Mouse (Mus musculus): ENCODE measurements around the gene Plekhh2. TPM values are rescaled to one million over a fixed set of nuclear protein-coding genes. Genes with fewer than 3 reads are reported as not detected.

Plekhh2 gene
- total RNA-seq, 2 experiments from 2014 or later, result 3.2 to 5.4 TPM

DNA sequence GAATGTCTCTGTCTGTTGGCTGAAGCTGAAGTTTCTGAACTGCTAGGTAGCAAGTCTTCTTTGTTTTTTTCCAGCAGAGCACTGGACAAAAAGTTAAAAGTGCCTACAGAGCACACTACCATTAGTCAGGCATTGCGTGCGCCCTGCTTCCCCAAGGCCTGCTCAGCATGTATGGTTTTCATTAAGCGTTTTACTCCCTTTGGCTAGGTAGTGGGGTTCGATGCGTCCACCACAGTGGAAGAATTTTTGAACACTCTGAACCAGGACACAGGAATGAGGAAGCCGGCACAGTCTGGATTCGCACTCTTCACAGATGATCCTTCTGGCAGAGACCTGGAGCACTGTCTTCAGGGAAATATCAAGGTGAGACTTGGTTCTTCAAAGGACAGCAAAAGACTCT lies 87.2 kb downstream of the Plekhh2 start:
- no peak for DNase-seq (ENCODE audit: extremely low spot score in 1 of 2, low spot score in 2 of 2)
- intact Hi-C loops (cut with DNase I), result no loop called here

DNA sequence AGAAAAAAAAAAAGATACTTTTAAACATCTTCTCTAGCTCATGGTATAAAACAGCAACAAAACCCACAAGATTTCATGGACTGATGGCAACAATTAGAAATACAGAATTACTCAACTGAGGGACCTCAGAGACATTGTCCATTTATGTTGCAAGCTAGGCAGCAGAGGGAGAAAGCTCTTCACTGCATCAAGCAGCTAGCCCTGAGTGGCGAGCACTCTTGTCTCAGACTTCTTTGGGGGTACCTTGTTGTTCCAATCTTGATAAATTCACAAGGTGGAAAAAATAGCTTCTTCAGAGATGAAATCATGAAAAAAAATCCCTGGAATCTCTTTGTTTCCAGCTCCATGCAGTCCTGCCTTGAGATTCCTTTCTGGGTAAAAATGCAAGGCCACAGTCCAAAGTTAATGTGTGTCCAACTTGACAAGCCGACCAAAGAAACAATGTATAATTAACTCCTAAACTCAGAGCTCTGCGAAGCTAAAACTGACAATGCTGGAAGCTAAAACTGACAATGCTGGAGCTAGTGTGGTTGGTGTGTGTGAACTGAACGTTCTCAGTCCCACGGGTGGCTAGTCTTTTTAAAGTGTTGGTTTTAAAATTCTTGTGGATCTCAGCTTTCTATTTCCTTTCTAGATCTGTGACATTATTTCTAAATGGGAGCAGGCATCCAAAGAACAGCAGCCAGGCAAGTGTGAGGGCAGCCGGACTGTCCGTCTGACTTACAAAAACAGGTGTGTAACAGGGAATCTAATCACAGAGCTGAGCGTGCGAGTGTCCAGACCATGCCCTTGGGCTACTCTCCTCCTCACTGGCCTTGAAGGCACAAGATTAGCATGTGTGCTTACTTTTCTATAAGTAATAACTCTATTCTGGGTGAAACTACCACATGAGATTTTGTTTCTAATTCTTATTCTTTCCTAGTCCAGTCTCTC lies 88.6 kb downstream of the Plekhh2 start:
- intact Hi-C loops (cut with DNase I), result no loop called here
- DNase-seq (ENCODE audit: extremely low spot score in 1 of 2, low spot score in 2 of 2), result no peak

- intact Hi-C loops (cut with DNase I), result no loop called here
- no peak for DNase-seq (ENCODE audit: extremely low spot score in 1 of 2, low spot score in 2 of 2)
Measured at GRCm38 (mm10) chr17:84601805-84602204, 90.1 kb downstream of the Plekhh2 start.

GRCm38 (mm10) chr17:84603202-84603627 lies 91.5 kb downstream of the Plekhh2 start:
- peak in 1 of 2 experiments; percentile 74 for DNase-seq (ENCODE audit: extremely low spot score in 1 of 2, low spot score in 2 of 2)

GRCm38 (mm10) chr17:84603709-84604420 lies 92.2 kb downstream of the Plekhh2 start:
- no peak for DNase-seq (ENCODE audit: extremely low spot score in 1 of 2, low spot score in 2 of 2)
- intact Hi-C loops (cut with DNase I), result no loop called here

More at GRCm38 (mm10) chr17:84603202-84603627, 91.5 kb downstream of the Plekhh2 start:
- intact Hi-C loops (cut with DNase I), result no loop called here

- DNase-seq (ENCODE audit: extremely low spot score in 1 of 2, low spot score in 2 of 2), result no peak
- intact Hi-C loops (cut with DNase I), result no loop called here
Measured at GRCm38 (mm10) chr17:84606976-84607375, 95.3 kb downstream of the Plekhh2 start.

- intact Hi-C loops (cut with DNase I), result no loop called here
- no peak for DNase-seq (ENCODE audit: extremely low spot score in 1 of 2, low spot score in 2 of 2)
Measured at GRCm38 (mm10) chr17:84607617-84608016, 95.9 kb downstream of the Plekhh2 start.

- DNase-seq (ENCODE audit: extremely low spot score in 1 of 2, low spot score in 2 of 2), result no peak
- intact Hi-C loops (cut with DNase I), result no loop called here
Measured at GRCm38 (mm10) chr17:84608606-84609005, 96.9 kb downstream of the Plekhh2 start.

DNA sequence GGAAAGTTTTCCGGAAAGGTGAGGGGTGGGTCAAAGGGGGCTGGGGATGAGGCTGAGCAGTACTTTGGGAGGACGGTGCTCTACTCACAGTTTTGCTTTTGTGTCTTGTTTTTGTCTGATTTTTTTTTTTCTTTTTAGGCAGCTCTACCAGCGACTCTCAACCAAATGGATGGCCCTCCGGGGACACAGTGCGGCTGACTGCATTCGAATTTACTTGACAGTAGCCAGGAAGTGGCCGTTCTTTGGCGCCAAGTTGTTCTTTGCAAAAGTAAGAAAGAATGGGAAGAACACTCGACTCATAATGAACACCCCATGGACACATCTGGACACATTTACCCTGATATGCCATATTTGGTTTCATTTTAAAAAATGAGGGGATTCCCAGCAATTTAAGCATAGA lies 99.8 kb downstream of the Plekhh2 start:
- intact Hi-C loops (cut with DNase I), result no loop called here
- no peak for DNase-seq (ENCODE audit: extremely low spot score in 1 of 2, low spot score in 2 of 2)

- DNase-seq (ENCODE audit: extremely low spot score in 1 of 2, low spot score in 2 of 2), result no peak
- intact Hi-C loops (cut with DNase I), result no loop called here
Measured at GRCm38 (mm10) chr17:84611971-84612370, 100.3 kb downstream of the Plekhh2 start.

DNA sequence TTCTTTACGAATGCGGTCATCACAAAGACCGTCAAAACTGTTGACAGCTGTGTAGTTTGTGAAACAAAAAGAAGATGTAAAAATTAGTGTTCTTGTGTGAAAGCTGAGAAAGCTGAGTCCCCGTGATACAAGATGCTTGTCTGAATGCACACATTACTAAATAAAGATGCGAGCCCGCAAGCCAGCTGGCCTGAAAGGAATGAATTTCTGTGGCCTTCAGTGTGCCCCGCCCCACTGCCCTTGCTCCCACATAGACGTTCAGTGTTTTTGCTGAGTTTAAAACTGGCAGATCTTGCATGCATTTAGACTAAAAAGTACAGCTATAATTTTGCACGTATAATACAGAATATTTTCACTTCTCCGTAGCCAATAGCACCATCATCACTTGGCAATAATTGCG lies 104.1 kb downstream of the Plekhh2 start:
- no peak for DNase-seq (ENCODE audit: extremely low spot score in 1 of 2, low spot score in 2 of 2)
- intact Hi-C loops (cut with DNase I), result no loop called here

DNA sequence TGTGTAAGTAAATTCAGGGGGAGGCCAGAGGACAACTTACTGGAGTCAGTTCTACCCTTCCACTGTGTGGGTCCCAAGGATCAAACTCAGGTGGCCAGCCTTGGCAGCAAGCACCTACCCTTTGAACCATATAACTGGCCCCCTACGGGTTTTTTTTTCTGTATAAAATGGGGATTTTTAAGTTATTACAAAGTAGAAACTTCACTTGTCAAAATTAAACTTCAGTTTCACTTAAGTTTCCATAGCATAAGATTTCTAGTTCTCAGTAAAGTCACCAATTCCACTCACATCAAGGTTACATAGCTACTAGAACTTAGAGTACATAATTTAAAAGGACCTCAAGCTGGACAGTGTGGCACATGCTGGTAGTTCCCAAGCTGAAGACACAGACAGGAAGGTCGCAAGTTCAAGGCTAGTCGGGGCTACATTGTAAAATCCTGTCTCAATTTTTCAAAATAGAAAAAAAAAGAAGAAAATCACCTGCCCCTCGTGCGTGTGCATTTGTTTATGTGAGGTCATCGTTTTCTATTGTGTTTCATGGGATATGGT lies 104.9 kb downstream of the Plekhh2 start:
- no peak for DNase-seq (ENCODE audit: extremely low spot score in 1 of 2, low spot score in 2 of 2)
- intact Hi-C loops (cut with DNase I), result no loop called here

GRCm38 (mm10) chr17:84617953-84618352 lies 106.3 kb downstream of the Plekhh2 start:
- intact Hi-C loops (cut with DNase I), result no loop called here

DNA sequence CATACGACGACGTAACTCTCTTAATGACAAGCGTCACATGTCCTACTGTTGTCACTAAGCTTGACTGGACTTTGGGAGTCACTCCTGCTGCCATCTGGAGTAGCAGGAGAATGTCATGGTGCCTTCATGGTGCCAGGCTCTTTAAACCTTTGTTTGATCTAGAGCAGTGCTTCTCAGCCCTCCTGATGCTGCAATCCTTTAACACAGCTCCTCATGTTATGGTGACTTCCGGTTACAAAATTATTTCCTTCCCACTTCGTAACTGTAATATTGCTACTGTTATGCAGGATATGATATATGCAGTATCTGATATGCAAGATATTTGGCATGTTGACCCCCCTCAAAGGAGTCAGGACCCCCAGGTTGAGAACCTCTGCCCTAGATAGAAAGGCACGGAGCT lies 107.4 kb downstream of the Plekhh2 start:
- no peak for DNase-seq (ENCODE audit: extremely low spot score in 1 of 2, low spot score in 2 of 2)
- intact Hi-C loops (cut with DNase I), result no loop called here

More at GRCm38 (mm10) chr17:84617953-84618352, 106.3 kb downstream of the Plekhh2 start:
- DNase-seq (ENCODE audit: extremely low spot score in 1 of 2, low spot score in 2 of 2), result no peak

GRCm38 (mm10) chr17:84620076-84620475 lies 108.4 kb downstream of the Plekhh2 start:
- intact Hi-C loops (cut with DNase I), result loop anchor here (10.0 kb wide), 1 partner anchor 145 kb away; no protein-coding TSS in a partner anchor
- no peak for DNase-seq (ENCODE audit: extremely low spot score in 1 of 2, low spot score in 2 of 2)

DNA sequence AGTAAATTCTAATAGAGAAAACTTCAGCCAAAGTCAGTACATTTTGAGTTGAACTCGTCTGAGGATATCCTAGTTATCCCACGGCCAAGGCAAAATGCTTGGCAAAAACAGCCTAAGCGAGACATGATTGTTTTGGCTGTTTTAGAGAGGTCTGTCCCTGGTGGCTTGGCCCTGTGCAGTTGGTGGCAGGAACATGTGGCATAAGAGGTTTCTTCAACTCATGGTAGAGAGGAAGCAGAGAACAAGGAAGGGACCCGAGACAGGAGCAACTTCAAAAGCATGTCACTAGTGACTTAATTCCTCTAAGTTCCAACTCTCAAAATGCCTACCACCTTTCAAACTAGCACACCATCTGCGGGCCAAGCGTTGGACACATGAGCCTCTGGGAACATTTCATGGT lies 108.9 kb downstream of the Plekhh2 start:
- intact Hi-C loops (cut with DNase I), result loop anchor here (10.0 kb wide), 1 partner anchor 146 kb away; no protein-coding TSS in a partner anchor
- DNase-seq (ENCODE audit: extremely low spot score in 1 of 2, low spot score in 2 of 2), result no peak

GRCm38 (mm10) chr17:84621209-84621608 lies 109.5 kb downstream of the Plekhh2 start:
- no peak for DNase-seq (ENCODE audit: extremely low spot score in 1 of 2, low spot score in 2 of 2)
- intact Hi-C loops (cut with DNase I), result loop anchor here (10.0 kb wide), 1 partner anchor 146 kb away; no protein-coding TSS in a partner anchor

GRCm38 (mm10) chr17:84622028-84622427 lies 110.3 kb downstream of the Plekhh2 start:
- DNase-seq (ENCODE audit: extremely low spot score in 1 of 2, low spot score in 2 of 2), result no peak
- intact Hi-C loops (cut with DNase I), result loop anchor here (10.0 kb wide), 1 partner anchor 147 kb away; no protein-coding TSS in a partner anchor

GRCm38 (mm10) chr17:84622873-84623272 lies 111.2 kb downstream of the Plekhh2 start:
- DNase-seq (ENCODE audit: extremely low spot score in 1 of 2, low spot score in 2 of 2), result no peak
- intact Hi-C loops (cut with DNase I), result loop anchor here (10.0 kb wide), 1 partner anchor 148 kb away; no protein-coding TSS in a partner anchor
